Mouse (Mus musculus) embryonic facial prominence, embryonic 11.5 days (tissue): ENCODE results near the gene Nlrc5. TPM values are rescaled to one million over a fixed set of nuclear protein-coding genes. Genes with fewer than 3 reads are reported as not detected.
"Not testable (repeated sequence)": the region's sequence is repeated elsewhere in the genome, so short reads cannot be mapped to it uniquely, and the experiment has no call there.

ENCODE experiments used
- ATAC-seq: fragments of 200-750 bp; cut with Nextera tagmentation; replicated peaks from 2 replicates; pipeline ENCODE4 v1.8.0; 2017; ENCODE audit warnings: low read depth; ENCODE audit not compliant: insufficient number of reproducible peaks, low FRiP score, low TSS enrichment
- DNase-seq: peaks from one replicate; pipeline ENCODE4 v3.0.0-alpha.2; 2015; ENCODE audit warnings: low spot score
- H3K27ac ChIP-seq: fragments of 300-500 bp; sonication (generic); replicated peaks from 2 replicates; pipeline ENCODE4 v1.5.1; 2014; ENCODE audit warnings: mild to moderate bottlenecking, low read depth, low read length, control low read depth
- H3K27me3 ChIP-seq: fragments of 300-500 bp; sonication (generic); 2 replicates; pipeline ENCODE4 v1.6.1; 2014; ENCODE audit warnings: mild to moderate bottlenecking, low read length, moderate library complexity, mixed read lengths; ENCODE audit not compliant: control insufficient read depth, insufficient read depth
- H3K36me3 ChIP-seq: fragments of 300-500 bp; sonication (generic); replicated peaks from 2 replicates; pipeline ENCODE4 v1.6.1; 2014; ENCODE audit warnings: low read depth, mild to moderate bottlenecking, low read length, moderate library complexity, mixed read lengths; ENCODE audit not compliant: control insufficient read depth, insufficient read depth
- H3K4me1 ChIP-seq: fragments of 300-500 bp; sonication (generic); 2 replicates; pipeline ENCODE4 v1.6.1; 2014; ENCODE audit warnings: low read length, mixed read lengths; ENCODE audit not compliant: control insufficient read depth, insufficient read depth
- H3K4me2 ChIP-seq: fragments of 300-500 bp; sonication (generic); 2 replicates; pipeline ENCODE4 v1.6.1; 2014; ENCODE audit warnings: low read depth, mild to moderate bottlenecking, control low read depth, low read length, moderate library complexity
- H3K4me3 ChIP-seq: fragments of 300-500 bp; sonication (generic); 2 replicates; pipeline ENCODE4 v1.5.1; 2014; ENCODE audit warnings: low read depth, low read length, control low read depth
- H3K9ac ChIP-seq: fragments of 300-500 bp; sonication (generic); replicated peaks from 2 replicates; pipeline ENCODE4 v1.6.1; 2014; ENCODE audit warnings: mild to moderate bottlenecking, control low read depth, low read length
- H3K9me3 ChIP-seq: fragments of 300-500 bp; sonication (generic); replicated peaks from 2 replicates; pipeline ENCODE4 v1.6.1; 2016; ENCODE audit warnings: mild to moderate bottlenecking, low read length, inconsistent platforms, mixed read lengths; ENCODE audit not compliant: control insufficient read depth
- WGBS: fragments of 180-500 bp; shearing (Covaris S2); extraction: QIAGEN DNeasy Blood & Tissue Kit; methylation state at CpG from one replicate; pipeline ENCODE4 v1.1.7; 2014; 5-methylcytosine and 5-hydroxymethylcytosine counted together
- polyA plus RNA-seq: library from polyadenylated mRNA; unstranded; fragments of >200 nt; fragmentation: Nextera tagmentation; extraction: Ambion mirVana; gene quantifications from 2 replicates; pipeline ENCODE4 v1.2.1, GENCODE M21; 2014

Gene Nlrc5
- polyA plus RNA-seq, 1 experiment from 2014 or later = 0.14 TPM

GRCm38 (mm10) chr8:94390910-94391309 is 43.2 kb upstream of the Nlrc5 start:
- ATAC-seq = no peak

GRCm38 (mm10) chr8:94392147-94392546 is 42.0 kb upstream of the Nlrc5 start:
- 81% methylated on average over 12 of the region's 12 CpGs for WGBS
- no peak overlapping the region for H3K27ac ChIP-seq
- H3K4me3 ChIP-seq = no peak overlapping the region
- H3K9ac ChIP-seq = no peak overlapping the region
- DNase-seq (peak; percentile 61), ATAC-seq (no peak)
- H3K4me1 ChIP-seq = no peaks in the 10 kb centered on the region
- H3K27me3 ChIP-seq = no peaks in the 10 kb centered on the region
- no peaks in the 10 kb centered on the region for H3K9me3 ChIP-seq
- H3K4me2 ChIP-seq = no peak overlapping the region
- peaks cover 9% of the 10 kb centered on the region for H3K36me3 ChIP-seq

More at GRCm38 (mm10) chr8:94390910-94391309, 43.2 kb upstream of the Nlrc5 start:
- Histone ChIP-seq H3K36me3 (peaks cover 9% of the 10 kb centered on the region), H3K27ac (no peak overlapping the region), H3K9ac (no peak overlapping the region), H3K4me2 (no peak overlapping the region), H3K9me3 (no peaks in the 10 kb centered on the region), H3K4me1 (no peaks in the 10 kb centered on the region), H3K27me3 (no peaks in the 10 kb centered on the region), H3K4me3 (no peak overlapping the region)
- 97% methylated on average over 8 of the region's 8 CpGs for WGBS
- no peak for DNase-seq

GRCm38 (mm10) chr8:94392648-94393047 is 41.5 kb upstream of the Nlrc5 start:
- ATAC-seq (no peak), DNase-seq (no peak)
- no peaks in the 10 kb centered on the region for H3K9me3 ChIP-seq
- H3K4me2 ChIP-seq = no peak overlapping the region
- no peaks in the 10 kb centered on the region for H3K27me3 ChIP-seq
- no peak overlapping the region for H3K27ac ChIP-seq
- H3K36me3 ChIP-seq = peaks cover 9% of the 10 kb centered on the region
- 80% methylated on average over 6 of the region's 6 CpGs for WGBS
- H3K4me3 ChIP-seq = no peak overlapping the region
- H3K9ac ChIP-seq = no peak overlapping the region
- H3K4me1 ChIP-seq = no peaks in the 10 kb centered on the region

GRCm38 (mm10) chr8:94395851-94396540 is 38.2 kb upstream of the Nlrc5 start:
- Histone ChIP-seq H3K27me3 (no peaks in the 10 kb centered on the region), H3K27ac (no peak overlapping the region), H3K4me2 (no peak overlapping the region), H3K36me3 (peaks cover 9% of the 10 kb centered on the region), H3K9ac (no peak overlapping the region), H3K4me3 (no peak overlapping the region), H3K9me3 (no peaks in the 10 kb centered on the region), H3K4me1 (no peaks in the 10 kb centered on the region)
- DNase-seq = no peak
- ATAC-seq = no peak
- WGBS = 87% methylated on average over 6 of the region's 6 CpGs

- H3K27ac ChIP-seq = no peak overlapping the region
- H3K36me3 ChIP-seq = peaks cover 6% of the 10 kb centered on the region; the same call in 1 of the 2 replicates
- no peak overlapping the region for H3K4me2 ChIP-seq
- 62% methylated on average over 11 of the region's 11 CpGs for WGBS
- no peak overlapping the region for H3K4me3 ChIP-seq
- H3K9me3 ChIP-seq = no peaks in the 10 kb centered on the region
- H3K4me1 ChIP-seq = no peaks in the 10 kb centered on the region
- DNase-seq (peak; percentile 61), ATAC-seq (no peak)
- H3K9ac ChIP-seq = no peak overlapping the region
- H3K27me3 ChIP-seq = no peaks in the 10 kb centered on the region
These were observed 37.0 kb upstream of the Nlrc5 start for GRCm38 (mm10) chr8:94396964-94397657.

- Histone ChIP-seq H3K4me2 (no peak overlapping the region), H3K4me3 (no peak overlapping the region), H3K9me3 (no peaks in the 10 kb centered on the region), H3K9ac (no peak overlapping the region), H3K4me1 (no peaks in the 10 kb centered on the region), H3K27me3 (no peaks in the 10 kb centered on the region), H3K27ac (no peak overlapping the region), H3K36me3 (peaks cover 6% of the 10 kb centered on the region; the same call in 1 of the 2 replicates)
- DNase-seq (no peak), ATAC-seq (no peak)
- 79% methylated on average over 6 of the region's 6 CpGs for WGBS
These were observed 35.6 kb upstream of the Nlrc5 start for GRCm38 (mm10) chr8:94398587-94398986.

GRCm38 (mm10) chr8:94399361-94399953 is 34.7 kb upstream of the Nlrc5 start:
- ATAC-seq = no peak
- Histone ChIP-seq H3K27ac (no peak overlapping the region), H3K4me3 (no peak overlapping the region), H3K36me3 (peaks cover 6% of the 10 kb centered on the region; the same call in 1 of the 2 replicates), H3K4me1 (no peaks in the 10 kb centered on the region), H3K27me3 (no peaks in the 10 kb centered on the region), H3K4me2 (no peak overlapping the region), H3K9ac (no peak overlapping the region), H3K9me3 (no peaks in the 10 kb centered on the region)
- WGBS = 80% methylated on average over 3 of the region's 3 CpGs
- DNase-seq = no peak

- not testable (repeated sequence) for H3K27me3 ChIP-seq, H3K9me3 ChIP-seq, H3K9ac ChIP-seq, H3K4me3 ChIP-seq, ATAC-seq, H3K27ac ChIP-seq, DNase-seq, H3K4me1 ChIP-seq, H3K36me3 ChIP-seq, H3K4me2 ChIP-seq
- 82% methylated on average over 2 of the region's 2 CpGs for WGBS
These were observed 34.2 kb upstream of the Nlrc5 start for GRCm38 (mm10) chr8:94399957-94400356.
